Comparison of ENCODE assay signal across 22 mouse cellular contexts in the genomic region with DNA sequence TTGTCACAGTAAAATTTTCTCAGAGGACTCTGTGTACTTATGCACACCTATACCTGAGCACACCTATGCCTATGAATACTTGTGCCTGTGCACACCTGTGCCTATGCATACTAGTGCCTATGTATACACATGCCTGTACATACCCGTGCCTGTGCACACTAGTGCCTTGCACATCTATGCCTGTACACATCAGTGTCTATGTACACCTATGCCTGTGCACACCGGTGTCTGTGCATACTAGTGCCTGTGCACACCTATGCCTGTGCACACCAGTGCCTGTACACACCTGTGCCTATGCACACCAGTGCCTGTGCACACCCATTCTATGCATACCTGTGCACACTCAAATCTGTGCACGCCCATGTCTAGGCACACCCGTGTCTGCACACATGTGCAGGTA. TPM values are rescaled to one million over a fixed set of nuclear protein-coding genes. Genes with fewer than 3 reads are reported as not detected.
DNase-seq lines count a peak whose midpoint lies in the region; ATAC-seq and TF ChIP-seq lines count a peak whose summit lies in the region.
"Had no signal": no experiment of that assay in that cellular context is flagged by ENCODE, and none has a peak within 500 bp of the region (broad histone marks: within the 10 kb centered on the region; RNA-seq: fewer than 3 reads in every experiment).

No protein-coding gene starts in this region.

- no peak overlapping the region for H3K4me3 ChIP-seq in forebrain, postnatal 0 days (ENCODE audit: low read depth, low read length)
- no peak overlapping the region for H3K4me3 ChIP-seq in forebrain, embryonic 11.5 days (ENCODE audit: low read depth, low read length)
- H3K4me3 ChIP-seq in kidney, postnatal 0 days (replicated peaks; ENCODE audit: low read depth, low read length) = no peak overlapping the region
- H3K4me3 ChIP-seq in G1E (ENCODE audit: low read depth, low read length) = peak overlapping the region; percentile 7; the same call in 1 of the 2 replicates
- H3K4me3 ChIP-seq in intestine, embryonic 15.5 days (replicated peaks) = no peak overlapping the region
- H3K4me3 ChIP-seq: heart, embryonic 13.5 days; myocyte; stomach, embryonic 15.5 days had no signal

- H3K27ac ChIP-seq in forebrain, postnatal 0 days (ENCODE audit: low read depth, low read length) = no peak overlapping the region
- no peak overlapping the region for H3K27ac ChIP-seq in forebrain, embryonic 11.5 days (ENCODE audit: low read depth, low read length)
- H3K27ac ChIP-seq in kidney, postnatal 0 days = no peak overlapping the region
- no peak overlapping the region for H3K27ac ChIP-seq in intestine, embryonic 15.5 days
- H3K27ac ChIP-seq: heart, embryonic 13.5 days; liver, embryonic 14.5 days; macrophage; stomach, embryonic 15.5 days had no signal

- no peak for TF ChIP-seq CTCF in forebrain, postnatal 0 days (IDR thresholded peaks at IDR 0.05; ENCODE audit: low read depth)
- no peak for TF ChIP-seq CTCF in kidney, postnatal 0 days (IDR thresholded peaks at IDR 0.05; ENCODE audit: low read depth)
- TF ChIP-seq CTCF in G1E (IDR thresholded peaks at IDR 0.05; ENCODE audit: low read depth, low read length) = no peak

- H3K9me3 ChIP-seq in forebrain, postnatal 0 days (ENCODE audit: low read length) = no peaks in the 10 kb centered on the region
- H3K9me3 ChIP-seq in forebrain, embryonic 11.5 days (ENCODE audit: control insufficient read depth, low read length) = no peaks in the 10 kb centered on the region
- no peaks in the 10 kb centered on the region for H3K9me3 ChIP-seq in kidney, postnatal 0 days (replicated peaks; ENCODE audit: low read length)
- no peaks in the 10 kb centered on the region for H3K9me3 ChIP-seq in G1E (replicated peaks)
- H3K9me3 ChIP-seq in intestine, embryonic 15.5 days = no peaks in the 10 kb centered on the region
- H3K9me3 ChIP-seq: heart, embryonic 13.5 days; stomach, embryonic 15.5 days had no signal

- H3K36me3 ChIP-seq in forebrain, postnatal 0 days (ENCODE audit: insufficient read depth) = no peaks in the 10 kb centered on the region
- H3K36me3 ChIP-seq in forebrain, embryonic 11.5 days (ENCODE audit: control insufficient read depth, insufficient read depth, low read length) = no peaks in the 10 kb centered on the region
- H3K36me3 ChIP-seq in kidney, postnatal 0 days (ENCODE audit: insufficient read depth, low read length) = no peaks in the 10 kb centered on the region
- H3K36me3 ChIP-seq in G1E (replicated peaks) = no peaks in the 10 kb centered on the region
- no peaks in the 10 kb centered on the region for H3K36me3 ChIP-seq in intestine, embryonic 15.5 days
- H3K36me3 ChIP-seq: heart, embryonic 13.5 days; stomach, embryonic 15.5 days had no signal

- no peak for DNase-seq in forebrain, postnatal 0 days
- DNase-seq in forebrain, embryonic 11.5 days (ENCODE audit: low spot score) = no peak
- no peak for DNase-seq in kidney, postnatal 0 days (ENCODE audit: low spot score)
- no peak for DNase-seq in kidney, postnatal 36 days
- DNase-seq in G1E (ENCODE audit: low spot score) = no peak
- no peak for DNase-seq in embryo, embryonic 9.5 days (ENCODE audit: extremely low spot score)
- DNase-seq in cerebellum, postnatal 4 days (ENCODE audit: low spot score in 2 of 2) = no peak
- DNase-seq: cerebellum, adult 11 months; gastrocnemius, postnatal 36 days; kidney, postnatal 25 days; right cerebral cortex, adult 18-20 months; spleen, adult 18-20 months had no signal

- 96% methylated on average over 4 of the region's 4 CpGs for WGBS in forebrain, postnatal 0 days
- 88% methylated on average over 4 of the region's 4 CpGs for WGBS in forebrain, embryonic 11.5 days
- 94% methylated on average over 4 of the region's 4 CpGs for WGBS in kidney, postnatal 0 days
- 89% methylated on average over 4 of the region's 4 CpGs for WGBS in intestine, embryonic 15.5 days

- ATAC-seq in forebrain, postnatal 0 days = peak; percentile 16; the same call in 1 of the 2 replicates
- ATAC-seq in forebrain, embryonic 11.5 days (replicated peaks; ENCODE audit: low FRiP score) = no peak
- ATAC-seq in kidney, postnatal 0 days (replicated peaks; ENCODE audit: low FRiP score, low read depth) = peak; percentile 40
- ATAC-seq in G1E (ENCODE audit: extremely low read depth, insufficient number of reproducible peaks, low FRiP score, poor library complexity, severe bottlenecking) = no peak
- peak; percentile 39; the same call in 1 of the 2 replicates for ATAC-seq in intestine, embryonic 15.5 days

- no peak overlapping the region for H3K4me2 ChIP-seq in forebrain, postnatal 0 days (ENCODE audit: low read depth)
- H3K4me2 ChIP-seq in forebrain, embryonic 11.5 days (ENCODE audit: low read depth, low read length, severe bottlenecking) = no peak overlapping the region
- H3K4me2 ChIP-seq in kidney, postnatal 0 days (ENCODE audit: low read length) = no peak overlapping the region
- H3K4me2 ChIP-seq in intestine, embryonic 15.5 days (replicated peaks) = no peak overlapping the region
- H3K4me2 ChIP-seq: heart, embryonic 13.5 days; stomach, embryonic 15.5 days had no signal

- H3K4me1 ChIP-seq in forebrain, postnatal 0 days (ENCODE audit: insufficient read depth) = no peaks in the 10 kb centered on the region
- no peaks in the 10 kb centered on the region for H3K4me1 ChIP-seq in forebrain, embryonic 11.5 days (replicated peaks; ENCODE audit: control insufficient read depth, insufficient read depth, low read length)
- no peaks in the 10 kb centered on the region for H3K4me1 ChIP-seq in kidney, postnatal 0 days (replicated peaks; ENCODE audit: insufficient read depth, low read length)
- H3K4me1 ChIP-seq in G1E (ENCODE audit: insufficient read depth, low read depth, low read length) = no peaks in the 10 kb centered on the region
- H3K4me1 ChIP-seq in intestine, embryonic 15.5 days (replicated peaks) = no peaks in the 10 kb centered on the region
- H3K4me1 ChIP-seq: heart, embryonic 13.5 days; stomach, embryonic 15.5 days had no signal

- H3K9ac ChIP-seq in forebrain, postnatal 0 days = no peak overlapping the region
- no peak overlapping the region for H3K9ac ChIP-seq in forebrain, embryonic 11.5 days (ENCODE audit: low read length)
- no peak overlapping the region for H3K9ac ChIP-seq in kidney, postnatal 0 days (ENCODE audit: low read depth, low read length)
- H3K9ac ChIP-seq in intestine, embryonic 15.5 days = no peak overlapping the region
- H3K9ac ChIP-seq: heart, embryonic 13.5 days; liver, embryonic 14.5 days; stomach, embryonic 15.5 days had no signal

- no peaks in the 10 kb centered on the region for H3K27me3 ChIP-seq in forebrain, postnatal 0 days (ENCODE audit: insufficient read depth, low read length)
- no peaks in the 10 kb centered on the region for H3K27me3 ChIP-seq in forebrain, embryonic 11.5 days (ENCODE audit: control insufficient read depth, insufficient read depth, low read length)
- H3K27me3 ChIP-seq in kidney, postnatal 0 days (ENCODE audit: insufficient read depth, low read length) = no peaks in the 10 kb centered on the region
- H3K27me3 ChIP-seq in G1E (ENCODE audit: insufficient read depth, low read length) = peaks cover 10% of the 10 kb centered on the region; the same call in 1 of the 2 replicates
- no peaks in the 10 kb centered on the region for H3K27me3 ChIP-seq in intestine, embryonic 15.5 days (replicated peaks)
- H3K27me3 ChIP-seq: heart, embryonic 13.5 days; stomach, embryonic 15.5 days had no signal

RNA-seq across cellular contexts. Expression of gene Cfap221, which starts 37.6 kb away (rescaled TPM):
- 0.24 and 0.92 TPM in 2 replicates for total RNA-seq in forebrain, postnatal 0 days (2014; rRNA removed)
- 0.28 and 1.1 TPM in 2 replicates for polyA plus RNA-seq in forebrain, postnatal 0 days (2015; fragmentation: Nextera tagmentation; extraction: Ambion mirVana)
- polyA plus RNA-seq in forebrain, embryonic 11.5 days (2014; fragmentation: Nextera tagmentation; extraction: Ambion mirVana) = 0.21 TPM in 1 of 2 replicates, not detected in the other
- polyA plus RNA-seq in kidney, postnatal 0 days (2015; fragmentation: Nextera tagmentation; extraction: Ambion mirVana) = not detected in 2 replicates
- total RNA-seq in G1E (2014; fragmentation: Nextera tagmentation) (not detected in 2 replicates), G1E (2017) (not detected in 2 replicates)
- polyA plus RNA-seq in G1E (2012) = not detected in 2 replicates
- polyA plus RNA-seq in intestine, embryonic 15.5 days (2015; fragmentation: Nextera tagmentation; extraction: Ambion mirVana) = not detected in 2 replicates
- total RNA-seq: adrenal gland, adult 18-20 months; common myeloid progenitor, adult 5-6 weeks; gastrocnemius, postnatal 36 days; hematopoietic stem cell, adult 5-6 weeks had no signal
- polyA plus RNA-seq: C2C12; heart, embryonic 13.5 days; liver, embryonic 14.5 days; macrophage; myocyte had no signal

RNA-seq across cellular contexts. Expression of gene Tmem177, which starts 46.5 kb away (rescaled TPM):
- total RNA-seq in forebrain, postnatal 0 days (2014; rRNA removed) = 6.9 and 7.2 TPM in 2 replicates
- polyA plus RNA-seq in forebrain, postnatal 0 days (2015; fragmentation: Nextera tagmentation; extraction: Ambion mirVana) = 4.1 and 5.4 TPM in 2 replicates
- 9.5 and 10.6 TPM in 2 replicates for polyA plus RNA-seq in forebrain, embryonic 11.5 days (2014; fragmentation: Nextera tagmentation; extraction: Ambion mirVana)
- 6.3 and 6.6 TPM in 2 replicates for polyA plus RNA-seq in kidney, postnatal 0 days (2015; fragmentation: Nextera tagmentation; extraction: Ambion mirVana)
- total RNA-seq in G1E (2014; fragmentation: Nextera tagmentation) = 15.7 and 19.3 TPM in 2 replicates
- total RNA-seq in G1E (2017) = 12.5 and 13.0 TPM in 2 replicates
- polyA plus RNA-seq in G1E (2012) = 1.1 and 1.4 TPM in 2 replicates
- 6.5 TPM in 2 replicates for polyA plus RNA-seq in intestine, embryonic 15.5 days (2015; fragmentation: Nextera tagmentation; extraction: Ambion mirVana)

RNA-seq across cellular contexts. Expression of gene Sctr, which starts 47.2 kb away (rescaled TPM):
- total RNA-seq in forebrain, postnatal 0 days (2014; rRNA removed) = 0.92 and 1.1 TPM in 2 replicates
- polyA plus RNA-seq in forebrain, postnatal 0 days (2015; fragmentation: Nextera tagmentation; extraction: Ambion mirVana) = 0.31 and 1.1 TPM in 2 replicates
- 0.29 and 0.39 TPM in 2 replicates for polyA plus RNA-seq in forebrain, embryonic 11.5 days (2014; fragmentation: Nextera tagmentation; extraction: Ambion mirVana)
- polyA plus RNA-seq in kidney, postnatal 0 days (2015; fragmentation: Nextera tagmentation; extraction: Ambion mirVana) = 0.63 and 0.75 TPM in 2 replicates
- not detected in 2 replicates for total RNA-seq in G1E (2014; fragmentation: Nextera tagmentation)
- total RNA-seq in G1E (2017) = not detected in 2 replicates
- polyA plus RNA-seq in G1E (2012) = not detected in 2 replicates
- polyA plus RNA-seq in intestine, embryonic 15.5 days (2015; fragmentation: Nextera tagmentation; extraction: Ambion mirVana) = 0.72 and 0.90 TPM in 2 replicates
- total RNA-seq: common myeloid progenitor, adult 5-6 weeks; hematopoietic stem cell, adult 5-6 weeks had no signal
- polyA plus RNA-seq: macrophage had no signal

Comparison
In these comparisons a context has a peak if more than half of its experiments do, and no peak if none do; other contexts are left out.
1. ATAC-seq: peak in forebrain, postnatal 0 days (single experiment), kidney, postnatal 0 days (single experiment) and intestine, embryonic 15.5 days (single experiment); none in forebrain, embryonic 11.5 days (single experiment) and G1E (single experiment).